Mouse (Mus musculus) G1E (cell line): ENCODE results near the gene Kif22. TPM values are rescaled to one million over a fixed set of nuclear protein-coding genes. Genes with fewer than 3 reads are reported as not detected.

Experiments
- ATAC-seq: 2 replicates; pipeline ENCODE4 v1.8.0; 2016; ENCODE audit warnings: mild to moderate bottlenecking; ENCODE audit not compliant: insufficient number of reproducible peaks, poor library complexity, low FRiP score, severe bottlenecking; ENCODE audit errors: extremely low read depth
- DNase-seq: peaks from one replicate; pipeline ENCODE4 v3.0.0; 2012; ENCODE audit warnings: low spot score
- H3K27me3 ChIP-seq: 2 replicates; pipeline ENCODE4 v1.6.1; 2012; ENCODE audit warnings: mild to moderate bottlenecking, low read length, inconsistent platforms; ENCODE audit not compliant: insufficient read depth
- H3K36me3 ChIP-seq: replicated peaks from 2 replicates; pipeline ENCODE3; 2012; ENCODE audit warnings: mild to moderate bottlenecking, inconsistent platforms
- H3K4me1 ChIP-seq: 2 replicates; pipeline ENCODE4 v1.6.1; 2012; ENCODE audit warnings: low read depth, low read length, inconsistent platforms, mixed read lengths; ENCODE audit not compliant: insufficient read depth
- H3K4me3 ChIP-seq: 2 replicates; pipeline ENCODE4 v1.5.1; 2012; ENCODE audit warnings: low read depth, mild to moderate bottlenecking, inconsistent platforms, low read length, moderate library complexity, mixed read lengths
- H3K9me3 ChIP-seq: replicated peaks from 2 replicates; pipeline ENCODE4 v1.6.1; 2012; ENCODE audit warnings: inconsistent platforms
- CTCF ChIP-seq: IDR thresholded peaks from 2 replicates; pipeline ENCODE4 v1.5.1; 2012; ENCODE audit warnings: low read depth, low read length, inconsistent platforms, mixed read lengths
- GATA1 ChIP-seq: IDR thresholded peaks from 2 replicates; pipeline ENCODE4 v1.6.1; 2012; ENCODE audit warnings: borderline replicate concordance, low read length, inconsistent platforms, mixed read lengths
- GATA2 ChIP-seq: IDR thresholded peaks from 2 replicates; pipeline ENCODE4 v1.6.1; 2012; ENCODE audit warnings: low read depth, low read length, inconsistent platforms, borderline replicate concordance
- POLR2AphosphoS5 ChIP-seq: IDR thresholded peaks from 2 replicates; pipeline ENCODE4 v1.6.1; 2012; ENCODE audit warnings: low read depth, low read length, inconsistent platforms; ENCODE audit not compliant: insufficient replicate concordance
- TAL1 ChIP-seq: conservative IDR thresholded peaks from 2 replicates; pipeline ENCODE4 v1.6.1; 2012; ENCODE audit warnings: low read depth, low read length, inconsistent platforms, mixed read lengths
- polyA plus RNA-seq: library from polyadenylated mRNA; stranded (reverse); fragments of >175 nt; gene quantifications from 2 replicates; pipeline ENCODE4 v1.2.3, GENCODE M21; 2012
- total RNA-seq, 2 experiments: library from RNA; stranded (forward) in 1 of 2; stranded (reverse) in 1 of 2; fragments of 200-1000 nt in 1 of 2; fragments of >200 nt in 1 of 2; fragmentation: Nextera tagmentation in 1 of 2; gene quantifications; 2 replicates each; pipeline ENCODE4 v1.2.3; 2014 to 2017

Kif22 gene
- total and polyA plus RNA-seq, 3 experiments = 44.2 to 88.0 (median 71.3) TPM

GRCm38 (mm10) chr7:127004122-127004875 lies 38.0 kb downstream of the Kif22 start:
- H3K4me3 ChIP-seq = no peak overlapping the region
- peaks cover 31% of the 10 kb centered on the region for H3K36me3 ChIP-seq
- TF ChIP-seq GATA2 (no peak), CTCF (no peak), POLR2AphosphoS5 (no peak), GATA1 (no peak), TAL1 (no peak)
- H3K9me3 ChIP-seq = no peaks in the 10 kb centered on the region
- no peak for ATAC-seq
- no peak for DNase-seq
- H3K27me3 ChIP-seq = no peaks in the 10 kb centered on the region
- H3K4me1 ChIP-seq = peaks cover 35% of the 10 kb centered on the region

GRCm38 (mm10) chr7:127003620-127004019 lies 38.7 kb downstream of the Kif22 start:
- TF ChIP-seq GATA1 (no peak), GATA2 (no peak), TAL1 (no peak), POLR2AphosphoS5 (no peak), CTCF (no peak)

GRCm38 (mm10) chr7:126999568-126999967 lies 42.7 kb downstream of the Kif22 start:
- peaks cover 53% of the 10 kb centered on the region for H3K36me3 ChIP-seq
- H3K4me1 ChIP-seq = peaks cover 7% of the 10 kb centered on the region
- ATAC-seq (no peak), DNase-seq (no peak)
- TF ChIP-seq POLR2AphosphoS5 (no peak), GATA1 (no peak), TAL1 (no peak), CTCF (no peak), GATA2 (no peak)
- no peaks in the 10 kb centered on the region for H3K27me3 ChIP-seq
- peaks cover 4% of the 10 kb centered on the region for H3K9me3 ChIP-seq
- no peak overlapping the region for H3K4me3 ChIP-seq

More at GRCm38 (mm10) chr7:127003620-127004019, 38.7 kb downstream of the Kif22 start:
- H3K36me3 ChIP-seq = peaks cover 30% of the 10 kb centered on the region
- H3K4me1 ChIP-seq = peaks cover 29% of the 10 kb centered on the region
- no peak for DNase-seq
- ATAC-seq = no peak
- H3K27me3 ChIP-seq = no peaks in the 10 kb centered on the region
- H3K4me3 ChIP-seq = no peak overlapping the region
- H3K9me3 ChIP-seq = no peaks in the 10 kb centered on the region

- no peak overlapping the region for H3K4me3 ChIP-seq
- H3K27me3 ChIP-seq = no peaks in the 10 kb centered on the region; the same call in 1 of the 2 replicates
- peaks cover 4% of the 10 kb centered on the region for H3K9me3 ChIP-seq
- DNase-seq (no peak), ATAC-seq (no peak)
- H3K36me3 ChIP-seq = peaks cover 61% of the 10 kb centered on the region
- TF ChIP-seq GATA2 (no peak), TAL1 (no peak), GATA1 (no peak), CTCF (no peak), POLR2AphosphoS5 (no peak)
- peaks cover 3% of the 10 kb centered on the region; the same call in 1 of the 2 replicates for H3K4me1 ChIP-seq
Measured at GRCm38 (mm10) chr7:126996449-126996848, 45.8 kb downstream of the Kif22 start.

- DNase-seq (no peak), ATAC-seq (no peak)
- no peaks in the 10 kb centered on the region; the same call in 1 of the 2 replicates for H3K27me3 ChIP-seq
- no peaks in the 10 kb centered on the region for H3K9me3 ChIP-seq
- TF ChIP-seq POLR2AphosphoS5 (no peak), GATA1 (no peak), GATA2 (no peak)
- H3K36me3 ChIP-seq = peaks cover 45% of the 10 kb centered on the region
- no peak overlapping the region for H3K4me3 ChIP-seq
- H3K4me1 ChIP-seq = no peaks in the 10 kb centered on the region
Measured at GRCm38 (mm10) chr7:126988816-126989215, 53.5 kb downstream of the Kif22 start.

- peaks cover 50% of the 10 kb centered on the region for H3K36me3 ChIP-seq
- no peak for DNase-seq
- ATAC-seq = no peak
- TF ChIP-seq POLR2AphosphoS5 (no peak), GATA1 (no peak), GATA2 (no peak), TAL1 (no peak), CTCF (no peak)
- no peaks in the 10 kb centered on the region; the same call in 1 of the 2 replicates for H3K27me3 ChIP-seq
- H3K9me3 ChIP-seq = no peaks in the 10 kb centered on the region
- H3K4me1 ChIP-seq = peaks cover 14% of the 10 kb centered on the region
- no peak overlapping the region for H3K4me3 ChIP-seq
Measured at GRCm38 (mm10) chr7:126986319-126986718, 56.0 kb downstream of the Kif22 start.
